Mouse (Mus musculus): ENCODE measurements around the gene Brca2.
"Not testable (repeated sequence)": the region's sequence is repeated elsewhere in the genome, so short reads cannot be mapped to it uniquely, and the experiment has no call there.

The Brca2 gene

GRCm38 (mm10) chr5:150521937-150522866 is at the start of gene Brca2:
Gene Brca2 (plus strand): TSS chr5:150522630.
- in situ Hi-C loops (cut with MboI), result no loop called here

GRCm38 (mm10) chr5:150477364-150477763 is 45.1 kb upstream of the Brca2 start:
- in situ Hi-C loops (cut with MboI), result no loop called here

- in situ Hi-C loops (cut with MboI), result no loop called here
Observed at GRCm38 (mm10) chr5:150478612-150479011, 43.8 kb upstream of the Brca2 start.

- in situ Hi-C loops (cut with MboI), result no loop called here
Observed at GRCm38 (mm10) chr5:150485198-150485597, 37.2 kb upstream of the Brca2 start.

- in situ Hi-C loops (cut with MboI), result no loop called here
Observed at GRCm38 (mm10) chr5:150490285-150490684, 32.1 kb upstream of the Brca2 start.

- in situ Hi-C loops (cut with MboI), result no loop called here
Observed at GRCm38 (mm10) chr5:150490821-150491220, 31.6 kb upstream of the Brca2 start.

GRCm38 (mm10) chr5:150491573-150492173 is 30.8 kb upstream of the Brca2 start:
- in situ Hi-C loops (cut with MboI), result not testable (repeated sequence)

GRCm38 (mm10) chr5:150495792-150496191 is 26.6 kb upstream of the Brca2 start:
- in situ Hi-C loops (cut with MboI), result no loop called here

- in situ Hi-C loops (cut with MboI), result no loop called here
Observed at GRCm38 (mm10) chr5:150510451-150511225, 11.8 kb upstream of the Brca2 start.

- in situ Hi-C loops (cut with MboI), result no loop called here
Observed at GRCm38 (mm10) chr5:150513264-150513663, 9.2 kb upstream of the Brca2 start.

GRCm38 (mm10) chr5:150514027-150514426 is 8.4 kb upstream of the Brca2 start:
- in situ Hi-C loops (cut with MboI), result no loop called here

GRCm38 (mm10) chr5:150518064-150518463 is 4.4 kb upstream of the Brca2 start, which contains the start of gene Zar1l:
Gene Zar1l (minus strand): TSS chr5:150518164.
- in situ Hi-C loops (cut with MboI), result no loop called here

GRCm38 (mm10) chr5:150519551-150519950 is 2.9 kb upstream of the Brca2 start:
- in situ Hi-C loops (cut with MboI), result no loop called here

GRCm38 (mm10) chr5:150522867-150523234 is 421 bp downstream of the Brca2 start:
- in situ Hi-C loops (cut with MboI), result no loop called here

GRCm38 (mm10) chr5:150525239-150525638 is 2.8 kb downstream of the Brca2 start:
- in situ Hi-C loops (cut with MboI), result no loop called here

- in situ Hi-C loops (cut with MboI), result no loop called here
Observed at GRCm38 (mm10) chr5:150541302-150541701, 18.9 kb downstream of the Brca2 start.

GRCm38 (mm10) chr5:150543184-150543583 is 20.8 kb downstream of the Brca2 start:
- in situ Hi-C loops (cut with MboI), result no loop called here

GRCm38 (mm10) chr5:150551637-150552036 is 29.2 kb downstream of the Brca2 start:
- in situ Hi-C loops (cut with MboI), result no loop called here

- in situ Hi-C loops (cut with MboI), result no loop called here
Observed at GRCm38 (mm10) chr5:150559519-150560103, 37.2 kb downstream of the Brca2 start.

GRCm38 (mm10) chr5:150560851-150561250 is 38.4 kb downstream of the Brca2 start:
- in situ Hi-C loops (cut with MboI), result no loop called here

- in situ Hi-C loops (cut with MboI), result no loop called here
Observed at GRCm38 (mm10) chr5:150561376-150561775, 38.9 kb downstream of the Brca2 start.

GRCm38 (mm10) chr5:150561783-150562182 is 39.4 kb downstream of the Brca2 start:
- in situ Hi-C loops (cut with MboI), result no loop called here
